Mouse (Mus musculus) lung, adult 2 months (tissue): Measurements from ENCODE around the gene Plekhh3. TPM values are rescaled to one million over a fixed set of nuclear protein-coding genes. Genes with fewer than 3 reads are reported as not detected.
A peak's percentile ranks its signal among the peaks of the same experiment; 100 is the strongest.

Experiments
- DNase-seq: peaks from one replicate; pipeline ENCODE4 v3.0.0; 2022
- H3K4me1 ChIP-seq: fragments of 200-500 bp; 2 replicates; pipeline ENCODE4 v1.6.1; 2011; ENCODE audit warnings: low read length; ENCODE audit not compliant: control insufficient read depth, insufficient read depth
- H3K4me3 ChIP-seq: fragments of 200-500 bp; replicated peaks from 2 replicates; pipeline ENCODE3; 2011; ENCODE audit warnings: low read depth, mild to moderate bottlenecking, control low read depth, low read length; ENCODE audit errors: extremely low read depth
- CTCF ChIP-seq: fragments of 200-500 bp; IDR thresholded peaks from 2 replicates; pipeline ENCODE4 v1.5.1; 2011; ENCODE audit warnings: mild to moderate bottlenecking, low read length, control low read depth; ENCODE audit not compliant: insufficient read depth
- POLR2A ChIP-seq: fragments of 200-500 bp; IDR thresholded peaks from 2 replicates; pipeline ENCODE4 v1.6.1; 2011; ENCODE audit warnings: low read depth, mild to moderate bottlenecking, control low read depth, low read length, borderline replicate concordance; ENCODE audit errors: extremely low read depth
- WGBS: fragments of 180-500 bp; shearing (Covaris S2); methylation state at CpG from one replicate; pipeline ENCODE4 v1.1.7; 2018; 5-methylcytosine and 5-hydroxymethylcytosine counted together
- polyA plus RNA-seq: library from polyadenylated mRNA; depleted of rRNA; stranded (reverse); fragments of >200 nt; gene quantifications from 2 replicates; pipeline ENCODE4 v1.2.3, GENCODE M21; 2012

Gene Plekhh3
- polyA plus RNA-seq, 1 experiment = 41.2 TPM

GRCm38 (mm10) chr11:101194643-101195042, 23.5 kb upstream of the Plekhh3 start:
- TF ChIP-seq POLR2A = no peak
- no peak for TF ChIP-seq CTCF
- Histone ChIP-seq H3K4me3 (no peak overlapping the region), H3K4me1 (peaks cover 2% of the 10 kb centered on the region)
- 59% methylated on average over 6 of the region's 6 CpGs for whole genome bisulfite sequencing
- no peak for DNase-seq

GRCm38 (mm10) chr11:101194137-101194536, 23.0 kb upstream of the Plekhh3 start:
- no peak for DNase-seq
- 48% methylated on average over 5 of the region's 5 CpGs for WGBS
- Histone ChIP-seq H3K4me3 (no peak overlapping the region), H3K4me1 (peaks cover 2% of the 10 kb centered on the region)
- TF ChIP-seq CTCF = no peak
- no peak for TF ChIP-seq POLR2A

- TF ChIP-seq CTCF (no peak), POLR2A (no peak)
- whole genome bisulfite sequencing = 87% methylated on average over 7 of the region's 7 CpGs
- Histone ChIP-seq H3K4me1 (peaks cover 2% of the 10 kb centered on the region), H3K4me3 (no peak overlapping the region)
- no peak for DNase-seq
These were observed 21.9 kb upstream of the Plekhh3 start for GRCm38 (mm10) chr11:101193076-101193475.

GRCm38 (mm10) chr11:101192646-101193045, 21.5 kb upstream of the Plekhh3 start:
- no peak overlapping the region for H3K4me3 ChIP-seq
- H3K4me1 ChIP-seq = peaks cover 2% of the 10 kb centered on the region
- no peak for DNase-seq
- TF ChIP-seq POLR2A = no peak
- WGBS = 88% methylated on average over 6 of the region's 6 CpGs

- DNase-seq = no peak
- H3K4me1 ChIP-seq = peaks cover 2% of the 10 kb centered on the region
- TF ChIP-seq POLR2A (no peak), CTCF (no peak)
- no peak overlapping the region for H3K4me3 ChIP-seq
- WGBS = 70% methylated on average over 4 of the region's 4 CpGs
These were observed 20.8 kb upstream of the Plekhh3 start for GRCm38 (mm10) chr11:101191919-101192470.

GRCm38 (mm10) chr11:101190913-101191907, 20.1 kb upstream of the Plekhh3 start:
- no peak for TF ChIP-seq CTCF
- TF ChIP-seq POLR2A = no peak
- H3K4me3 ChIP-seq = no peak overlapping the region
- 68% methylated on average over 17 of the region's 17 CpGs for WGBS
- H3K4me1 ChIP-seq = peaks cover 2% of the 10 kb centered on the region
- DNase-seq = no peak

- TF ChIP-seq POLR2A (no peak), CTCF (no peak)
- no peak for DNase-seq
- Histone ChIP-seq H3K4me1 (peaks cover 2% of the 10 kb centered on the region), H3K4me3 (no peak overlapping the region)
- 43% methylated on average over 8 of the region's 8 CpGs for WGBS
These were observed 19.2 kb upstream of the Plekhh3 start for GRCm38 (mm10) chr11:101190181-101190912.

GRCm38 (mm10) chr11:101189495-101190180, 18.5 kb upstream of the Plekhh3 start:
- peak; percentile 18; the same call in 1 of the 2 replicates for TF ChIP-seq POLR2A
- no peak for TF ChIP-seq CTCF
- DNase-seq = no peak
- Histone ChIP-seq H3K4me3 (no peak overlapping the region), H3K4me1 (peaks cover 2% of the 10 kb centered on the region; the same call in 1 of the 2 replicates)
- WGBS = 17% methylated on average over 6 of the region's 6 CpGs
